Mouse (Mus musculus): ENCODE measurements around the gene Gm12185. TPM values are rescaled to one million over a fixed set of nuclear protein-coding genes. Genes with fewer than 3 reads are reported as not detected.
"Not testable (repeated sequence)": the region's sequence is repeated elsewhere in the genome, so short reads cannot be mapped to it uniquely, and the experiment has no call there.

Gm12185 gene
- polyA plus RNA-seq, 2 experiments = 0.02 TPM; not detected in 1

DNA sequence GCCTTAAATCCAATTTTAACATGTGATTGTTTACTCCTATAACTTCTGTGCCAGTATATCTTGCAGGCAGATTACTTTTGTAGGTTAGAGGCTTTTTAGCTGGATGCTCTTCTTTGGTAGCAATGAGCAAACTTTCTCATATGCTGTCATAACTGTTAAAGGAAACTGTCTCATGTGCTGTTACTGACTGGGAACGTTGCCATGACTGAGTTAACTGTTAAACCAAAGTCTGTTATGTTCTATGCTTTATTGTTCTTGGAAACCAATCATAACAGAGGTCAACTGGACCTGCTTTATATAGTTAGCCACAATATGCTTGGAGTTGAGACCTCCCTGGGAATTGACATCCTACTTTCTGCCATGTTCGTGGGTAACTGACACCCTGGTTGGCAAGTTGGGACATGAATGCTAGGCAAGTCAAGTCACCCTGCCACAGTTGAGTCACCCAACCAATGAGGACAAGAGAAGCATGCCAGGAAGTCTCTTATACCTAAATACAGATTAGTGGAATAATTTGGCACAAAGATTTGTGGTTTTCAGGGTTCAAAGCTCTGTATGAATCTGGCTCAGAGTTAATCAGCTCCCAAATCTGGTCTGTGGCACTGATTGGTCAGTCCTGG lies 93.1 kb downstream of the Gm12185 start:
- Histone ChIP-seq H3K9ac (replicated peaks) (no peak overlapping the region), H3K4me3 (ENCODE audit: insufficient read depth in 1 of 2, low read depth in 2 of 2, low read length in 2 of 2) (no peak overlapping the region), H3K9me3 (ENCODE audit: control insufficient read depth, low read length) (no peaks in the 10 kb centered on the region), H3K4me1 (replicated peaks; ENCODE audit: control insufficient read depth in 2 of 2, insufficient read depth in 2 of 2, low read length in 1 of 2) (peaks cover 0 to 2% of the 10 kb centered on the region in 2 experiments; a peak in 1 of 4 replicates), H3K4me2 (ENCODE audit: low read depth) (no peak overlapping the region), H3K27me3 (ENCODE audit: control insufficient read depth, insufficient read depth, low read length) (no peaks in the 10 kb centered on the region), H3K36me3 (replicated peaks; ENCODE audit: control insufficient read depth, insufficient read depth, low read depth) (no peaks in the 10 kb centered on the region), H3K27ac (no peak overlapping the region)
- WGBS (ENCODE audit: insufficient replicate concordance) = 47% methylated on average over 2 of the region's 2 CpGs
- DNase-seq (ENCODE audit: low read depth in 3 of 3, low spot score in 3 of 3) (no peak), ATAC-seq (ENCODE audit: insufficient read depth) (no peak)
- TF ChIP-seq CTCF (IDR thresholded peaks at IDR 0.05; ENCODE audit: low read depth) (no peak), EP300 (IDR thresholded peaks at IDR 0.05; ENCODE audit: low read depth) (no peak)

GRCm38 (mm10) chr11:48876680-48877079 lies 115.3 kb downstream of the Gm12185 start:
- Histone ChIP-seq H3K4me1 (replicated peaks; ENCODE audit: control insufficient read depth in 2 of 2, insufficient read depth in 2 of 2, low read length in 1 of 2) (peaks cover 23 to 30% of the 10 kb centered on the region in 2 experiments), H3K4me3 (ENCODE audit: insufficient read depth in 1 of 2, low read depth in 2 of 2, low read length in 2 of 2) (no peak overlapping the region), H3K9me3 (ENCODE audit: control insufficient read depth, low read length) (no peaks in the 10 kb centered on the region), H3K4me2 (ENCODE audit: low read depth) (no peak overlapping the region), H3K9ac (replicated peaks) (no peak overlapping the region), H3K27me3 (ENCODE audit: control insufficient read depth, insufficient read depth, low read length) (no peaks in the 10 kb centered on the region), H3K36me3 (replicated peaks; ENCODE audit: control insufficient read depth, insufficient read depth, low read depth) (no peaks in the 10 kb centered on the region), H3K27ac (no peak overlapping the region)
- WGBS (ENCODE audit: insufficient replicate concordance) = 91% methylated on average over 1 of the region's 1 CpGs
- ATAC-seq (ENCODE audit: insufficient read depth) (no peak), DNase-seq (ENCODE audit: low read depth in 3 of 3, low spot score in 3 of 3) (no peak)
- TF ChIP-seq EP300 (IDR thresholded peaks at IDR 0.05; ENCODE audit: low read depth) (no peak), CTCF (IDR thresholded peaks at IDR 0.05; ENCODE audit: low read depth) (no peak; the same call in 1 of the 2 replicates)

- not testable (repeated sequence) for H3K9me3 ChIP-seq (ENCODE audit: control insufficient read depth, low read length); H3K9ac ChIP-seq (replicated peaks); H3K4me3 ChIP-seq (ENCODE audit: insufficient read depth in 1 of 2, low read depth in 2 of 2, low read length in 2 of 2); H3K27ac ChIP-seq; ATAC-seq (ENCODE audit: insufficient read depth); H3K27me3 ChIP-seq (ENCODE audit: control insufficient read depth, insufficient read depth, low read length); DNase-seq (ENCODE audit: low read depth in 3 of 3, low spot score in 3 of 3); H3K36me3 ChIP-seq (replicated peaks; ENCODE audit: control insufficient read depth, insufficient read depth, low read depth); H3K4me2 ChIP-seq (ENCODE audit: low read depth)
- H3K4me1 ChIP-seq (replicated peaks; ENCODE audit: control insufficient read depth in 2 of 2, insufficient read depth in 2 of 2, low read length in 1 of 2) = peaks cover 23 to 31% of the 10 kb centered on the region in 2 experiments
- WGBS (ENCODE audit: insufficient replicate concordance) = 60% methylated on average over 1 of the region's 1 CpGs
Observed at GRCm38 (mm10) chr11:48875343-48875837, 116.6 kb downstream of the Gm12185 start.

DNA sequence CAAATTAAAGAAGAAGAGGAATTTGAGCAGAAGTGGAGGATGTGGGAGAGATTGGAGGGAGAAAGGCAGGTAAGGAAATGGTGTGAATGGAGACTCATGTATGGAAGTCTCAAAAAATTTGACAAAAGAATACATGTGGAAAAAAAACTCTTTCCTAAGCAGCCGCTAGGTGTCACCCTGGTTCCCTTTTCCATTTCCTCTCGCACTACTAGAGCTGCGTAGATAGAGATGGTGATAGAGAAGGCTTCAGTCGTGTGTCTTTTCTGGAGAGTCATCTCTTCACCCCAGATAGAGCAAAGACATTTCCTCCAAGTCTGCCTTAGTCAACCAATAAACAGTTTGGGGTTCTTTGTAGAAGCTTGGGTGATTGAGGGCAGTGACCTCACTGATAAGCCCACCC lies 117.6 kb downstream of the Gm12185 start:
- no peak overlapping the region; the same call in 1 of the 2 replicates for H3K9ac ChIP-seq (replicated peaks)
- peak overlapping the region; percentile 72 for H3K27ac ChIP-seq
- no peak overlapping the region for H3K4me3 ChIP-seq (ENCODE audit: insufficient read depth in 1 of 2, low read depth in 2 of 2, low read length in 2 of 2)
- peak overlapping the region; percentile 97 for H3K4me2 ChIP-seq (ENCODE audit: low read depth)
- H3K9me3 ChIP-seq (ENCODE audit: control insufficient read depth, low read length) = no peaks in the 10 kb centered on the region
- H3K36me3 ChIP-seq (replicated peaks; ENCODE audit: control insufficient read depth, insufficient read depth, low read depth) = no peaks in the 10 kb centered on the region
- H3K4me1 ChIP-seq (replicated peaks; ENCODE audit: control insufficient read depth in 2 of 2, insufficient read depth in 2 of 2, low read length in 1 of 2) = peaks cover 23 to 39% of the 10 kb centered on the region in 2 experiments
- WGBS (ENCODE audit: insufficient replicate concordance) = 1% methylated on average over 4 of the region's 4 CpGs
- ATAC-seq (ENCODE audit: insufficient read depth) (no peak), DNase-seq (ENCODE audit: low read depth in 3 of 3, low spot score in 3 of 3) (peak in 1 of 3 experiments; percentile 65)
- TF ChIP-seq EP300 (IDR thresholded peaks at IDR 0.05; ENCODE audit: low read depth) = 0 out of 2 replicates have a peak, but pooled peaks have one; percentile 16
- peak; percentile 78 for TF ChIP-seq CTCF (IDR thresholded peaks at IDR 0.05; ENCODE audit: low read depth)
- no peaks in the 10 kb centered on the region for H3K27me3 ChIP-seq (ENCODE audit: control insufficient read depth, insufficient read depth, low read length)

GRCm38 (mm10) chr11:48873591-48874290 lies 118.3 kb downstream of the Gm12185 start:
- Histone ChIP-seq H3K4me2 (ENCODE audit: low read depth) (peak overlapping the region; percentile 97), H3K36me3 (replicated peaks; ENCODE audit: control insufficient read depth, insufficient read depth, low read depth) (no peaks in the 10 kb centered on the region), H3K27me3 (ENCODE audit: control insufficient read depth, insufficient read depth, low read length) (no peaks in the 10 kb centered on the region), H3K27ac (peak overlapping the region; percentile 72), H3K4me1 (replicated peaks; ENCODE audit: control insufficient read depth in 2 of 2, insufficient read depth in 2 of 2, low read length in 1 of 2) (peaks cover 26 to 45% of the 10 kb centered on the region in 2 experiments), H3K9me3 (ENCODE audit: control insufficient read depth, low read length) (no peaks in the 10 kb centered on the region), H3K9ac (replicated peaks) (peak overlapping the region; percentile 94), H3K4me3 (ENCODE audit: insufficient read depth in 1 of 2, low read depth in 2 of 2, low read length in 2 of 2) (peak overlapping the region; percentile 14 to 29; a peak in 3 of 4 replicates)
- TF ChIP-seq CTCF (IDR thresholded peaks at IDR 0.05; ENCODE audit: low read depth) (peak; percentile 48), EP300 (IDR thresholded peaks at IDR 0.05; ENCODE audit: low read depth) (peak; percentile 82)
- peak; percentile 82 for ATAC-seq (ENCODE audit: insufficient read depth)
- DNase-seq (ENCODE audit: low read depth in 3 of 3, low spot score in 3 of 3) = peak; percentile 76 to 85 (median 78)
- WGBS (ENCODE audit: insufficient replicate concordance) = 12% methylated on average over 10 of the region's 10 CpGs
